Mouse (Mus musculus): Measurements from ENCODE around the gene Kbtbd7. TPM values are rescaled to one million over a fixed set of nuclear protein-coding genes. Genes with fewer than 3 reads are reported as not detected.
"Not testable (repeated sequence)": the region's sequence is repeated elsewhere in the genome, so short reads cannot be mapped to it uniquely, and the experiment has no call there.

Gene Kbtbd7
- polyA plus RNA-seq, 1 experiment = 1.2 TPM

- no peak overlapping the region for H3K4me3 ChIP-seq (replicated peaks)
- H3K4me1 ChIP-seq = no peaks in the 10 kb centered on the region
- H3K36me3 ChIP-seq (replicated peaks; ENCODE audit: low read length) = peaks cover 65% of the 10 kb centered on the region
- no peak for TF ChIP-seq GATA1 (IDR thresholded peaks at IDR 0.05; ENCODE audit: borderline replicate concordance, low read length)
- TF ChIP-seq FLI1 (IDR thresholded peaks at IDR 0.05; ENCODE audit: low read length) = no peak
- no peaks in the 10 kb centered on the region for H3K27me3 ChIP-seq (replicated peaks)
- no peaks in the 10 kb centered on the region for H3K9me3 ChIP-seq
These were observed 18.7 kb upstream of the Kbtbd7 start for GRCm38 (mm10) chr14:79407641-79408040.

GRCm38 (mm10) chr14:79409278-79409830 lies 17.0 kb upstream of the Kbtbd7 start:
- H3K4me1 ChIP-seq = peaks cover 2% of the 10 kb centered on the region; the same call in 1 of the 2 replicates
- no peaks in the 10 kb centered on the region for H3K9me3 ChIP-seq
- no peak overlapping the region for H3K4me3 ChIP-seq (replicated peaks)
- TF ChIP-seq GATA1 (IDR thresholded peaks at IDR 0.05; ENCODE audit: borderline replicate concordance, low read length) = no peak
- no peak for TF ChIP-seq FLI1 (IDR thresholded peaks at IDR 0.05; ENCODE audit: low read length)
- no peaks in the 10 kb centered on the region for H3K27me3 ChIP-seq (replicated peaks)
- peaks cover 67% of the 10 kb centered on the region for H3K36me3 ChIP-seq (replicated peaks; ENCODE audit: low read length)

GRCm38 (mm10) chr14:79410662-79411061 lies 15.6 kb upstream of the Kbtbd7 start:
- no peak overlapping the region for H3K4me3 ChIP-seq (replicated peaks)
- peaks cover 74% of the 10 kb centered on the region for H3K36me3 ChIP-seq (replicated peaks; ENCODE audit: low read length)

DNA sequence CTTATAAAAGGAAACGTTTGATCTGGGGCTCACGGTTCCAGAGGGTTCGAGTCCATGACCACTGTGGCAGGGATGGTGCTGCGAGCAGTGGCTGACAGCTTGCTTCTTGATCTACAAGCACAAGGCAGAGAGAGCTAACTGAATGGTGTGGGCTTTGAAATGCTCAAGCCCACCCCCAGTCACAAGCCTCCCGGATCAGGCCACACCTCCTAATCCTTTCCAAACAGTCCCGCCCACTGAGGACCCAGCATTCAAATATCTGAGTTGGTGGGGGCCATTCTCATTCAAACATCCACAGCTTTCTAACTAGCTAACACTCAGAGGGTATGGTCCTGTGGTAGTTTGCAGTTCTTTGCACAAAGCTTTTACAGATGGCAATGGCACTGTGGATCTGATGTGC lies 13.2 kb upstream of the Kbtbd7 start:
- Histone ChIP-seq H3K36me3 (replicated peaks; ENCODE audit: low read length) (peaks cover 81% of the 10 kb centered on the region), H3K4me1 (peaks cover 4% of the 10 kb centered on the region; the same call in 1 of the 2 replicates), H3K9me3 (no peaks in the 10 kb centered on the region), H3K4me3 (replicated peaks) (no peak overlapping the region), H3K27me3 (replicated peaks) (no peaks in the 10 kb centered on the region)
- TF ChIP-seq FLI1 (IDR thresholded peaks at IDR 0.05; ENCODE audit: low read length) (no peak), GATA1 (IDR thresholded peaks at IDR 0.05; ENCODE audit: borderline replicate concordance, low read length) (no peak)

More at GRCm38 (mm10) chr14:79410662-79411061, 15.6 kb upstream of the Kbtbd7 start:
- TF ChIP-seq FLI1 (IDR thresholded peaks at IDR 0.05; ENCODE audit: low read length) (no peak), GATA1 (IDR thresholded peaks at IDR 0.05; ENCODE audit: borderline replicate concordance, low read length) (no peak)
- Histone ChIP-seq H3K4me1 (peaks cover 4% of the 10 kb centered on the region; the same call in 1 of the 2 replicates), H3K9me3 (no peaks in the 10 kb centered on the region), H3K27me3 (replicated peaks) (no peaks in the 10 kb centered on the region)

DNA sequence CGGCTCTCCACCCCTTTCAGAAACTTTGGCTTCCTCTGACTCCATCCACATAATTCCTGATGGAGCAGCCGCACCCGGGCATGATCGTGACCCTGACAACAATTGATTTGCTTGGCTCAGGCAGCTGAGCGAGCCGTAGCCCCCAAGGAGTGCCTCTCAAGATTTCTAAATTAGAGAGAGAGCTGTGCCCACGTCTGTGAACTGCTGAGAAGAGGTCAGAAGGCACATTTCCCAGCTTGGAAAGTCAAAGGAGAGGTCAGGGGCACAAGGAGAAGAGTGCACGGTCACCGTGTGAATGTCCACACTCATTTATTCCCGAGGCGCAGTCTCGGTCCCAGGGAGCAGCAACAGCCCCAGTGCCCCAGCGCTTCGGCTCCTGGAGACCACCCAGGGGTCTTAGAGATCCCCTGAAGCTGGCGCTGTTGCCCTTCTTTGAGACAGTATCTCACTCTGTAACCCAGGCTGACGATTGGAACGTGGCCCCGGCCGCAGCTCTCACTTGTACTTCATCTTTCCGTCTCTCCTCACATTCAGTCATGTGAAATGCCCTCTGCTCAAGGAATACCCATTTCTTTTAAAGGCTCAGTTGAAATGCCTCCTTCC lies 6.1 kb upstream of the Kbtbd7 start:
- Histone ChIP-seq H3K9me3 (no peaks in the 10 kb centered on the region), H3K4me3 (replicated peaks) (no peak overlapping the region), H3K4me1 (peaks cover 10% of the 10 kb centered on the region; the same call in 1 of the 2 replicates), H3K27me3 (replicated peaks) (no peaks in the 10 kb centered on the region), H3K36me3 (replicated peaks; ENCODE audit: low read length) (peaks cover 79% of the 10 kb centered on the region)
- no peak for TF ChIP-seq FLI1 (IDR thresholded peaks at IDR 0.05; ENCODE audit: low read length)

GRCm38 (mm10) chr14:79426730-79427365 lies 537 bp downstream of the Kbtbd7 start:
- peak overlapping the region; percentile 90 for H3K4me3 ChIP-seq (replicated peaks)
- H3K36me3 ChIP-seq (replicated peaks; ENCODE audit: low read length) = peaks cover 36% of the 10 kb centered on the region

DNA sequence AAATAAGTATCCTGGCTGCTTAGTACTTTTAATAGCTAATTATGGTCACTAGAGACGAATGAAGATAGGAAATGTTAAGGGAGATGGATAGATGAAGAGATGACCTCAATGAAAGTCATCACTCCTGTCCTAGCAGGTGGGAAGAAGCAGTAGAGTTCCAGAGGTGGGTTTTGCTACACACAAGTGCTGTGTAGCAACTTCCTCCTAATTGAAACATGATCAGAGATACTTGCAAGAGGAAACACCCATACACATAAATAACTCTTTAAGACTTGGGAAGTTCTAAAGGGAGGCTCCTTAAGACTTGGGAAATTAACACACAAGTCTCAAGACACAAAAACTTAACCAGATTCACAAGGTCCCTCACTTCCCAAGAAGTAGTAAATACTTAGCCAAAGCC lies 7.8 kb downstream of the Kbtbd7 start:
- H3K36me3 ChIP-seq (replicated peaks; ENCODE audit: low read length) = peaks cover 7% of the 10 kb centered on the region
- no peak overlapping the region for H3K4me3 ChIP-seq (replicated peaks)
- H3K27me3 ChIP-seq (replicated peaks) = no peaks in the 10 kb centered on the region
- H3K9me3 ChIP-seq = peaks cover 16% of the 10 kb centered on the region
- no peak for TF ChIP-seq FLI1 (IDR thresholded peaks at IDR 0.05; ENCODE audit: low read length)
- no peak for TF ChIP-seq GATA1 (IDR thresholded peaks at IDR 0.05; ENCODE audit: borderline replicate concordance, low read length)
- H3K4me1 ChIP-seq = peaks cover 2% of the 10 kb centered on the region; the same call in 1 of the 2 replicates

More at GRCm38 (mm10) chr14:79426730-79427365, 537 bp downstream of the Kbtbd7 start:
- H3K27me3 ChIP-seq (replicated peaks); H3K9me3 ChIP-seq: not testable (repeated sequence)
- H3K4me1 ChIP-seq = peaks cover 32% of the 10 kb centered on the region

GRCm38 (mm10) chr14:79440655-79441054 lies 14.3 kb downstream of the Kbtbd7 start:
- TF ChIP-seq GATA1 (IDR thresholded peaks at IDR 0.05; ENCODE audit: borderline replicate concordance, low read length) = no peak
- TF ChIP-seq FLI1 (IDR thresholded peaks at IDR 0.05; ENCODE audit: low read length) = no peak
- Histone ChIP-seq H3K9me3 (peaks cover 27% of the 10 kb centered on the region), H3K4me1 (peaks cover 41% of the 10 kb centered on the region), H3K4me3 (replicated peaks) (peak overlapping the region; percentile 40), H3K36me3 (replicated peaks; ENCODE audit: low read length) (peaks cover 31% of the 10 kb centered on the region), H3K27me3 (replicated peaks) (no peaks in the 10 kb centered on the region)

DNA sequence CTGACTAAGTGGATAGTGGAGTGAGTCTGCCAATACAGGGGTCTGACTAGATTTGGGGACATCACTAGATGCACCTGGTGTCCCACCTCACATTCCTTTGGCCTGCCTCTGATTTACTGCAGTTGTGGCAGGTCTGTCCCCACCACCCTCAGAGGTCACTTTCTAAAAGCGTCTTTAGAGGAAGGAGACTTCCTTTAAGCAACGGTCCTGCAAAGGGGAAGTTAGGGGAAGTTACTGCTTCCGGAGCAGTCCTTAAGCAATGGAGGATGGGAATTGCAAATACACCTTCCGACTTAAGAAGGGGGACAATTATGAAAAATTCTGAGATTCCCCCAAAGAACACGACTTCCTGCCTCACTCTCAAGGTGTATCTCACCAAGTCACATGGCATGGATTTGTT lies 15.1 kb downstream of the Kbtbd7 start:
- H3K36me3 ChIP-seq (replicated peaks; ENCODE audit: low read length) = peaks cover 31% of the 10 kb centered on the region
- H3K9me3 ChIP-seq = peaks cover 27% of the 10 kb centered on the region
- H3K27me3 ChIP-seq (replicated peaks) = no peaks in the 10 kb centered on the region
- peaks cover 49% of the 10 kb centered on the region for H3K4me1 ChIP-seq
- H3K4me3 ChIP-seq (replicated peaks) = peak overlapping the region; percentile 47
- TF ChIP-seq FLI1 (IDR thresholded peaks at IDR 0.05; ENCODE audit: low read length) = no peak
- no peak for TF ChIP-seq GATA1 (IDR thresholded peaks at IDR 0.05; ENCODE audit: borderline replicate concordance, low read length)

- Histone ChIP-seq H3K9me3 (peaks cover 14% of the 10 kb centered on the region), H3K27me3 (replicated peaks) (no peaks in the 10 kb centered on the region), H3K4me3 (replicated peaks) (no peak overlapping the region), H3K4me1 (peaks cover 45% of the 10 kb centered on the region), H3K36me3 (replicated peaks; ENCODE audit: low read length) (peaks cover 18% of the 10 kb centered on the region)
- TF ChIP-seq GATA1 (IDR thresholded peaks at IDR 0.05; ENCODE audit: borderline replicate concordance, low read length) = no peak
- TF ChIP-seq FLI1 (IDR thresholded peaks at IDR 0.05; ENCODE audit: low read length) = no peak
These were observed 18.3 kb downstream of the Kbtbd7 start for GRCm38 (mm10) chr14:79444601-79445000.

Data from megakaryocyte, embryonic 14.5 days (primary cell).